ENCODE assay signal across 17 mouse cellular contexts in the genomic region with DNA sequence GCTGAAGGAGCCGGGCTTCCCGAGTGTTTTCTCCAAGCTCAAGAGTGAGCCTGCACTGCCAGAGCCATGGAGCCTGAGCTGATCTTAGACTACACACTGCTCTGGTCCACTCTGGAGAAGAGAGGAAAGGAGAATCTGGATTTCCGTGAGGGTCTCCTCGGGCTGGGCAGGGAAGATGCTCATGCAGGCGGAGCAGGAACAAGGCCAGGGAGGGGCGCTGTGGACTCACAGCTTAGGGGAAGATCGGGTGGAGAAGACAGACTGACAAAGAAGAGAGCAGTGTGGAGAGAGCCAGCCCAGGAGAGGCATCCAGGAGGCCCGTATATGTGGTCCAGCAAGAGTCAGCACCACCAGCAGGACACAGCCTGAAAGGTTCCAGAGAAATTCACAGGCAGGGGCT. TPM values are rescaled to one million over a fixed set of nuclear protein-coding genes. Genes with fewer than 3 reads are reported as not detected.
DNase-seq lines count a peak whose midpoint lies in the region; ATAC-seq and TF ChIP-seq lines count a peak whose summit lies in the region.
"Had no signal": no experiment of that assay in that cellular context is flagged by ENCODE, and none has a peak within 500 bp of the region (broad histone marks: within the 10 kb centered on the region; RNA-seq: fewer than 3 reads in every experiment).

No protein-coding gene starts in this region.

- no peak for DNase-seq in forebrain, postnatal 0 days
- DNase-seq in kidney, postnatal 4 days = peak; percentile 55 to 57
- DNase-seq in kidney, adult 11 months = no peak
- DNase-seq in midbrain, postnatal 0 days (ENCODE audit: low spot score) = no peak
- DNase-seq in frontal cortex, postnatal 25 days (ENCODE audit: low spot score in 2 of 2) = no peak
- DNase-seq: cerebellum, adult 18-20 months; lung, adult 18-20 months had no signal

- no peak for ATAC-seq in forebrain, postnatal 0 days
- ATAC-seq in forebrain, embryonic 15.5 days (replicated peaks) = no peak
- no peak for ATAC-seq in midbrain, postnatal 0 days (ENCODE audit: low FRiP score)
- ATAC-seq in midbrain, embryonic 13.5 days = no peak
- ATAC-seq: intestine, embryonic 16.5 days had no signal

- H3K36me3 ChIP-seq in forebrain, postnatal 0 days (ENCODE audit: insufficient read depth) = no peaks in the 10 kb centered on the region
- no peaks in the 10 kb centered on the region for H3K36me3 ChIP-seq in forebrain, embryonic 15.5 days
- H3K36me3 ChIP-seq in midbrain, postnatal 0 days (ENCODE audit: insufficient read depth, low read length) = no peaks in the 10 kb centered on the region
- H3K36me3 ChIP-seq in midbrain, embryonic 13.5 days = no peaks in the 10 kb centered on the region
- H3K36me3 ChIP-seq: neural tube, embryonic 15.5 days had no signal

- H3K4me2 ChIP-seq in forebrain, postnatal 0 days (ENCODE audit: low read depth) = no peak overlapping the region
- no peak overlapping the region for H3K4me2 ChIP-seq in forebrain, embryonic 15.5 days (replicated peaks)
- no peak overlapping the region for H3K4me2 ChIP-seq in midbrain, postnatal 0 days (ENCODE audit: low read depth, low read length, poor library complexity, severe bottlenecking)
- H3K4me2 ChIP-seq in midbrain, embryonic 13.5 days (replicated peaks) = no peak overlapping the region
- H3K4me2 ChIP-seq: neural tube, embryonic 15.5 days had no signal

- H3K4me1 ChIP-seq in forebrain, postnatal 0 days (ENCODE audit: insufficient read depth) = no peaks in the 10 kb centered on the region
- 0 out of 2 replicates have a peak, but pooled peaks cover 4% of the 10 kb centered on the region for H3K4me1 ChIP-seq in forebrain, embryonic 15.5 days
- no peaks in the 10 kb centered on the region for H3K4me1 ChIP-seq in midbrain, postnatal 0 days (ENCODE audit: insufficient read depth, low read length)
- H3K4me1 ChIP-seq in midbrain, embryonic 13.5 days (replicated peaks) = peaks cover 26% of the 10 kb centered on the region

- no peaks in the 10 kb centered on the region for H3K9me3 ChIP-seq in forebrain, postnatal 0 days (ENCODE audit: low read length)
- no peaks in the 10 kb centered on the region for H3K9me3 ChIP-seq in forebrain, embryonic 15.5 days
- no peaks in the 10 kb centered on the region for H3K9me3 ChIP-seq in midbrain, postnatal 0 days (ENCODE audit: low read length)
- H3K9me3 ChIP-seq in midbrain, embryonic 13.5 days = no peaks in the 10 kb centered on the region
- H3K9me3 ChIP-seq: neural tube, embryonic 15.5 days had no signal

- no peak overlapping the region for H3K9ac ChIP-seq in forebrain, postnatal 0 days
- no peak overlapping the region for H3K9ac ChIP-seq in forebrain, embryonic 15.5 days (replicated peaks)
- H3K9ac ChIP-seq in midbrain, postnatal 0 days (replicated peaks; ENCODE audit: low read length, poor library complexity, severe bottlenecking) = no peak overlapping the region
- no peak overlapping the region for H3K9ac ChIP-seq in midbrain, embryonic 13.5 days (replicated peaks)
- H3K9ac ChIP-seq: neural tube, embryonic 15.5 days had no signal

- H3K27me3 ChIP-seq in forebrain, postnatal 0 days (ENCODE audit: insufficient read depth, low read length) = no peaks in the 10 kb centered on the region
- no peaks in the 10 kb centered on the region for H3K27me3 ChIP-seq in forebrain, embryonic 15.5 days
- H3K27me3 ChIP-seq in midbrain, postnatal 0 days (ENCODE audit: insufficient read depth, low read length) = no peaks in the 10 kb centered on the region
- H3K27me3 ChIP-seq in midbrain, embryonic 13.5 days = no peaks in the 10 kb centered on the region

- TF ChIP-seq CTCF in forebrain, postnatal 0 days (IDR thresholded peaks at IDR 0.05; ENCODE audit: low read depth) = peak; percentile 35
- TF ChIP-seq CTCF in midbrain, postnatal 0 days (IDR thresholded peaks at IDR 0.05) = peak; percentile 41

- WGBS in forebrain, postnatal 0 days = 49% methylated on average over 8 of the region's 8 CpGs
- 42% methylated on average over 8 of the region's 8 CpGs for WGBS in forebrain, embryonic 15.5 days
- 52% methylated on average over 8 of the region's 8 CpGs for WGBS in midbrain, postnatal 0 days
- WGBS in midbrain, embryonic 13.5 days = 44% methylated on average over 8 of the region's 8 CpGs

- no peak overlapping the region for H3K27ac ChIP-seq in forebrain, postnatal 0 days (ENCODE audit: low read depth, low read length)
- H3K27ac ChIP-seq in forebrain, embryonic 15.5 days (replicated peaks) = no peak overlapping the region
- H3K27ac ChIP-seq in midbrain, postnatal 0 days (ENCODE audit: low read depth, low read length) = no peak overlapping the region
- no peak overlapping the region for H3K27ac ChIP-seq in midbrain, embryonic 13.5 days
- H3K27ac ChIP-seq: neural tube, embryonic 15.5 days had no signal

- no peak overlapping the region for H3K4me3 ChIP-seq in forebrain, postnatal 0 days (ENCODE audit: low read depth, low read length)
- no peak overlapping the region for H3K4me3 ChIP-seq in forebrain, embryonic 15.5 days
- H3K4me3 ChIP-seq in midbrain, postnatal 0 days (ENCODE audit: low read depth, low read length) = no peak overlapping the region
- no peak overlapping the region for H3K4me3 ChIP-seq in midbrain, embryonic 13.5 days (replicated peaks)
- H3K4me3 ChIP-seq: neural tube, embryonic 15.5 days had no signal

RNA-seq across cellular contexts. Expression of a gene that starts 54.7 kb away (rescaled TPM):
- total RNA-seq in forebrain, postnatal 0 days (2014; rRNA removed) = not detected in 2 replicates
- not detected in 2 replicates for polyA plus RNA-seq in forebrain, postnatal 0 days (2015; fragmentation: Nextera tagmentation; extraction: Ambion mirVana)
- polyA plus RNA-seq in forebrain, embryonic 15.5 days (2015; fragmentation: Nextera tagmentation; extraction: Ambion mirVana) = 0.06 TPM in 1 of 2 replicates, not detected in the other
- 0.55 TPM in 1 of 2 replicates, not detected in the other for total RNA-seq in midbrain, postnatal 0 days (2014; rRNA removed)
- not detected in 2 replicates for polyA plus RNA-seq in midbrain, postnatal 0 days (2015; fragmentation: Nextera tagmentation; extraction: Ambion mirVana)
- 0.09 and 0.13 TPM in 2 replicates for polyA plus RNA-seq in midbrain, embryonic 13.5 days (2015; fragmentation: Nextera tagmentation; extraction: Ambion mirVana)
- total RNA-seq: granulocyte monocyte progenitor cell, adult 5-6 weeks; heart, postnatal 25 days; left cerebral cortex, postnatal 14 days; megakaryocyte, adult 5-6 weeks had no signal
- polyA plus RNA-seq: cortical plate, adult 2 months; neural tube, embryonic 15.5 days; testis, adult 2 months had no signal

Comparison
In these comparisons a context has a peak if more than half of its experiments do, and no peak if none do; other contexts are left out.
1. DNase-seq: peak in kidney, postnatal 4 days (2 of 2); none in forebrain, postnatal 0 days (single experiment), kidney, adult 11 months (single experiment), midbrain, postnatal 0 days (single experiment) and frontal cortex, postnatal 25 days (0 of 2).